Mouse (Mus musculus): ENCODE results near the gene Cnst. TPM values are rescaled to one million over a fixed set of nuclear protein-coding genes. Genes with fewer than 3 reads are reported as not detected.
"Not testable (repeated sequence)": the region's sequence is repeated elsewhere in the genome, so short reads cannot be mapped to it uniquely, and the experiment has no call there.

Cnst gene
- 10 to 100 TPM in 20 of 26 experiments, 1 to 10 TPM in 6; 3.1 to 52.1 (median 33.1) TPM for total RNA-seq (2018; cell fraction: chromatin; rRNA removed)
- total RNA-seq (2018; cell fraction: cytosol; rRNA removed): 10 to 100 TPM in 5 of 26 experiments, 1 to 10 TPM in 21; 2.6 to 11.7 (median 9.1) TPM
- total RNA-seq (2018; cell fraction: nucleus; rRNA removed): 10 to 100 TPM in 21 of 26 experiments, 1 to 10 TPM in 5; 3.2 to 35.8 (median 24.2) TPM
- 6.0 to 6.8 TPM (median 6.3 TPM) in 3 replicates for polyA plus RNA-seq (2018)

- peak within 1 kb of the TSS; percentile 39 for H3K27ac ChIP-seq
- WGBS (ENCODE audit: missing documents): under 1% methylated on average over 69 of the region's 69 CpGs
- H3K4me3 ChIP-seq (ENCODE audit: inconsistent target): peak within 1 kb of the TSS; percentile 77
- not testable (repeated sequence) for H3K36me3 ChIP-seq (ENCODE audit: inconsistent target)
- peaks cover 70% of the 10 kb centered on the region for H3K79me2 ChIP-seq (ENCODE audit: inconsistent target)
Measured at GRCm38 (mm10) chr1:179545768-179546550, at the start of gene Cnst, which contains the start of gene Tfb2m. Cnst (plus strand) TSS chr1:179546370. Tfb2m (minus strand) TSS chr1:179546267.

DNA sequence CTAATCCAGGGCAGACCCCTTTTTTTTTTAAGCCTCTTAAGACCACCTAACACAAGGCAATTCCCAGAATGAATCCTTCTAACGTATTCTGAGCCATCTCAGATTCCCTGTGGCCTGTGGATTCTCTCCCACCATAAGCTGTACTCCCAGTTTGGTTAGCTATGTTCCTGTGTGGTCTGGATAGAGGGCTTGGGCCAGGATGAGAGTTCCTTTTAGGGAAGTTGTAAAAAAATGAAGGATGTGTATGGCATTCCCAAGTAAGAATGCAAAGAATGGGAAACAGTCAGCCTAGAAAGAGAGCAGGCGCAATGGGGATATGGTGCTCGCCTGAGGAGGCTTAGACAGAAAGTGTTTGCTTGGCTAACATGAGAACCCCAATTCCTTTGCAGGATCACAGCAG is 46.9 kb upstream of the Cnst start:
- no peaks in the 10 kb centered on the region for H3K36me3 ChIP-seq (ENCODE audit: inconsistent target)
- H3K79me2 ChIP-seq (ENCODE audit: inconsistent target): no peaks in the 10 kb centered on the region
- H3K27ac ChIP-seq: no peak overlapping the region
- H3K4me3 ChIP-seq (ENCODE audit: inconsistent target): no peak overlapping the region
- 97% methylated on average over 3 of the region's 3 CpGs for WGBS (ENCODE audit: missing documents)

DNA sequence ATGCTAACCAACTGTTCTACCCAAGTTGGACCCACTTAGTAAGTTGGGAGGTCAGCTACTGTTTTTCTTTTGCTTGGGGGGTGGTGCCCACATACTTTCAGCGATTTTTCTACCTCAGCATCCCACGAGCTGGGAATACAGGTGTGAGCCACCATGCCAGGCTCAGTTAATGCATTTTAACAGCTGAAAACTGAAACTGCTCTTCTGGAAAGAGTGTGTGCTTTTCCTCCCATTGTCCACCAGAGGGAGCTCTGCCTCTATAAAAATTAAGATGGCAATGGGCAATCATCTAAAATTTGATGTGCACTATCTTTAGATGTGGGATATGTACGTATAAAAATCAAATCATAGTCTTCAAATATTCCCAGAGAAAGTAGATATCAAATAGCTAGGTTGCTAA is 43.6 kb upstream of the Cnst start:
- Histone ChIP-seq H3K4me3 (ENCODE audit: inconsistent target) (no peak overlapping the region), H3K36me3 (ENCODE audit: inconsistent target) (no peaks in the 10 kb centered on the region), H3K79me2 (ENCODE audit: inconsistent target) (no peaks in the 10 kb centered on the region), H3K27ac (no peak overlapping the region)
- WGBS (ENCODE audit: missing documents): 8% methylated on average over 3 of the region's 3 CpGs

DNA sequence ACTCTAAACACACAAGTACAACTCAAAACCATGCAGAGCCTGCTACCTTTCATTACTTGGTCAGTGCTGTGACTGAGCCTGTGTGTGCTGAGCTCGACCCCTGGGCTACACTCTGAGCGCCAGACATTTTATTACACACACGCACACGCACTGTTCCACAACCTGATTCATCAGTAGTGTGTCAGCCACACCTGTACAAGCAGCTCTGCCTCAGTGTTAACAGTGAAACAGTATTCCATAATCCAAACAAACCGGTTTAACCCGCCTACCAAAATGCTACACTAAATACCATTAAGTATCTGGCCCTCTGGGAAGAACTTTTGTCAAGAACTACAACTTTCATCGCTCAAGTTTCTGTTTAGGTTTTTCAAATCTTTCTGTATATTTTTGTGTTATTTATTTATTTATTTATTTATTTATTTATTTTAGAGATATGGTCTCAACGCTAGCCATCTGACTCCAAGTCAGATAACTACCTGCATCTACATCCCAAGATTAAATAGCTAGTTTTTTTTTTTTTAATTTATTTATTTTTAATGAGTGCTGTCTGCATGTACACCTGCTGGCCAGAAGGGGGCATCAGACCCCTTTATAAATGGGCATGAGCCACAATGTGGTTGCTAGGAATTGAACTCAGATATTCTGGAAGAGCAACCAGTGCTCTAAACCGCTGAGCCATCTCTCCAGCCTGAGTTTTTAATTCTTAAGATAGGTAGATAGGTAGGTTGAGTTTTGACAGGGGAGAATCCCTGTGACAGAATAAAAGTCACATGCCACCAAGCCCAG is 39.4 kb upstream of the Cnst start:
- 73% methylated on average over 9 of the region's 9 CpGs for WGBS (ENCODE audit: missing documents)
- H3K79me2 ChIP-seq (ENCODE audit: inconsistent target): no peaks in the 10 kb centered on the region
- no peak overlapping the region for H3K27ac ChIP-seq
- no peak overlapping the region for H3K4me3 ChIP-seq (ENCODE audit: inconsistent target)
- H3K36me3 ChIP-seq (ENCODE audit: inconsistent target): no peaks in the 10 kb centered on the region

- H3K4me3 ChIP-seq (ENCODE audit: inconsistent target): no peak overlapping the region
- 95% methylated on average over 12 of the region's 13 CpGs for WGBS (ENCODE audit: missing documents)
- peaks cover 29% of the 10 kb centered on the region; the same call in 1 of the 2 replicates for H3K79me2 ChIP-seq (ENCODE audit: inconsistent target)
- no peaks in the 10 kb centered on the region for H3K36me3 ChIP-seq (ENCODE audit: inconsistent target)
- H3K27ac ChIP-seq: no peak overlapping the region
Measured at GRCm38 (mm10) chr1:179510546-179511340, 35.4 kb upstream of the Cnst start.

- H3K4me3 ChIP-seq (ENCODE audit: inconsistent target): no peak overlapping the region
- no peaks in the 10 kb centered on the region for H3K36me3 ChIP-seq (ENCODE audit: inconsistent target)
- 69% methylated on average over 5 of the region's 7 CpGs for WGBS (ENCODE audit: missing documents)
- H3K79me2 ChIP-seq (ENCODE audit: inconsistent target): peaks cover 39% of the 10 kb centered on the region; the same call in 1 of the 2 replicates
- no peak overlapping the region for H3K27ac ChIP-seq
Measured at GRCm38 (mm10) chr1:179511895-179512294, 34.3 kb upstream of the Cnst start.

DNA sequence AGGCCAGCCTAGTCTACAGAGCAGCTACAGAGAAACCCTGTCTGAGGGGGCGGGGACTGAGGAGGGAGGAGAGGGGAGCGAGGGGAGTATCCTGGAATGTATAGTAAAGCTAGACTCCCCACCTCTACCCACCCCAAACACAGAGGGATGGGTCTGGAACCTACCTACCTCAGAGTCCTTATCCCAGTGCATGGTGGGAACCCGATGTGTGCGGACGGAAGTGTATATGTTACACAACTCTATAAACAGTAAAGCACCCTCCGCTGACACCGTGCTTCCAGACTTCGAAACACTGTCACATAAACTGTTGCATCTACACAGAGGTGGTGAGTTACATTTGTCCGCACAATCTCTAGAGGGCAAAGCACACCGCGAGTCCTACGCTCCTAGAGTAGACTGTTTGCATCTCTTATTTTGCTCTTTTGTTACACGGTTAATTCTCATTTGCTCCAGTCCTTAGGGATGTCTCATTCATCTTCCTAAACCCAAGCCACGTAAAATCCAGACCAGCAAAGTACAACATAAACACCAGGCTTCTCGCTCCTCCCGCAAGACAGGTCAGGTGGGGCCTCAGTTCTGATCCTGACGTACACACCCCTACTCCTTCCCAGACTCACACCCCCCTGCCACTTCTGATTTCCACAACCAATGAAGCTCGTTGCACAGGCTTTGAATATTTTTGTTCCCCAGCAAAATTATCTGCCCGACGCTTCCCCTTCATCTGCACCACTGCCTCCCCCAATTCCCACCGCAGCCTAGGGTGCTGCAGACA is 29.0 kb upstream of the Cnst start:
- H3K27ac ChIP-seq: 0 out of 2 replicates have a peak overlapping the region, but pooled peaks have one; percentile 0
- WGBS (ENCODE audit: missing documents): under 1% methylated on average over 20 of the region's 21 CpGs
- no peaks in the 10 kb centered on the region for H3K36me3 ChIP-seq (ENCODE audit: inconsistent target)
- H3K79me2 ChIP-seq (ENCODE audit: inconsistent target): peaks cover 39% of the 10 kb centered on the region; the same call in 1 of the 2 replicates
- H3K4me3 ChIP-seq (ENCODE audit: inconsistent target): peak overlapping the region; percentile 68

- H3K36me3 ChIP-seq (ENCODE audit: inconsistent target): no peaks in the 10 kb centered on the region
- 6% methylated on average over 39 of the region's 39 CpGs for WGBS (ENCODE audit: missing documents)
- peak within 1 kb of the TSS; percentile 68 for H3K4me3 ChIP-seq (ENCODE audit: inconsistent target)
- peaks cover 36% of the 10 kb centered on the region; the same call in 1 of the 2 replicates for H3K79me2 ChIP-seq (ENCODE audit: inconsistent target)
- H3K27ac ChIP-seq: 0 out of 2 replicates have a peak within 1 kb of the TSS, but pooled peaks have one; percentile 0
Measured at GRCm38 (mm10) chr1:179517713-179518465, 28.3 kb upstream of the Cnst start, which contains the start of gene Smyd3. Smyd3 (minus strand) TSS chr1:179518041.

- H3K4me3 ChIP-seq (ENCODE audit: inconsistent target): no peak overlapping the region
- 90% methylated on average over 3 of the region's 3 CpGs for WGBS (ENCODE audit: missing documents)
Measured at GRCm38 (mm10) chr1:179519901-179520300, 26.3 kb upstream of the Cnst start.

DNA sequence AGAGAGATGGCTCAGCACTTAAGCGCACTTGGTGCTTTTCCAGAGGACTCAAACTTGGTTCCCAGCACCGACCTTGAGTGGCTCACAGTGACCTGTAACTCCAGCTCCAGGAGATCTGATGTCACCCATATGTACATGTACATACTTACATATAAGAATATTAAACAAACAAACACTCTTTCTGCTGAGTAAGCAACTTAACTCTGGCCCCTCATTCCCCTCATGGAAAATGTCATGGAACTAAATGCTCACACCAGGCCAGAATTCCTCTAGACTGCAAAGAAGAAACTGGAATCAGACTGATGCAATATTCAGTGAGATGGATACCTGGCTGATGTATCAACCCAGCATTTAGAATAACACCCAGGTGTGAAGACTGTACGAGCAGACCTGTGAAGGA is 7.1 kb upstream of the Cnst start:
- no peak overlapping the region for H3K27ac ChIP-seq
- peaks cover 24% of the 10 kb centered on the region for H3K36me3 ChIP-seq (ENCODE audit: inconsistent target)
- H3K4me3 ChIP-seq (ENCODE audit: inconsistent target): no peak overlapping the region
- WGBS (ENCODE audit: missing documents): 96% methylated on average over 3 of the region's 3 CpGs
- peaks cover 24% of the 10 kb centered on the region for H3K79me2 ChIP-seq (ENCODE audit: inconsistent target)

More at GRCm38 (mm10) chr1:179519901-179520300, 26.3 kb upstream of the Cnst start:
- Histone ChIP-seq H3K36me3 (ENCODE audit: inconsistent target) (no peaks in the 10 kb centered on the region), H3K79me2 (ENCODE audit: inconsistent target) (peaks cover 18% of the 10 kb centered on the region; the same call in 1 of the 2 replicates), H3K27ac (no peak overlapping the region)

DNA sequence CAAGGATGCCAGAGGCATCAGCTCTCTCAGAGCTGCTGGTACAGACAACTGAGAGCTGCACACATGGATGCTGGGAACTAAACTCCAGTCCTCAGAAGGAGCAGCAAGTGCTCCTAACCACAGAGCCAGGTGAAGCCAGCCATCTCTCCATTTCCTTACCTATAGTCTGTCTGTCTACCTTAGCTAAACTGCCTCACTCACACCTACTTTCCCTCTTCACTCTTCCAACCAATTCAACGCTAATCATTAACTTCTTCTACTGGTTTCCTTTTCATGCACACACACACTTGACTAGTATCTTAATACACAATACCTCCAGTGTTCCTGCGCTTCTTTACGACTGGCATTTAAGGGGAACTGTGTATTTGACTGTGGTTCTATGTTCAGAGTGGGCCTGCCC is 6.3 kb upstream of the Cnst start:
- Histone ChIP-seq H3K79me2 (ENCODE audit: inconsistent target) (peaks cover 32% of the 10 kb centered on the region), H3K36me3 (ENCODE audit: inconsistent target) (peaks cover 24% of the 10 kb centered on the region), H3K4me3 (ENCODE audit: inconsistent target) (no peak overlapping the region), H3K27ac (no peak overlapping the region)
- 88% methylated on average over 3 of the region's 3 CpGs for WGBS (ENCODE audit: missing documents)

GRCm38 (mm10) chr1:179541502-179541901 is 4.7 kb upstream of the Cnst start:
- 62% methylated on average over 3 of the region's 3 CpGs for WGBS (ENCODE audit: missing documents)
- Histone ChIP-seq H3K36me3 (ENCODE audit: inconsistent target) (peaks cover 24% of the 10 kb centered on the region), H3K79me2 (ENCODE audit: inconsistent target) (peaks cover 39% of the 10 kb centered on the region), H3K27ac (no peak overlapping the region), H3K4me3 (ENCODE audit: inconsistent target) (no peak overlapping the region)

GRCm38 (mm10) chr1:179546551-179546917 is 364 bp downstream of the Cnst start:
- Histone ChIP-seq H3K4me3 (ENCODE audit: inconsistent target) (peak overlapping the region; percentile 63), H3K27ac (peak overlapping the region; percentile 39), H3K79me2 (ENCODE audit: inconsistent target) (peaks cover 76% of the 10 kb centered on the region), H3K36me3 (ENCODE audit: inconsistent target) (0 out of 2 replicates have a peak, but pooled peaks cover 3% of the 10 kb centered on the region)
- under 1% methylated on average over 40 of the region's 44 CpGs for WGBS (ENCODE audit: missing documents)

Measured in macrophage (primary cell).